Mouse (Mus musculus): ENCODE results near the gene Vav2. TPM values are rescaled to one million over a fixed set of nuclear protein-coding genes. Genes with fewer than 3 reads are reported as not detected.

Vav2 gene
- polyA plus RNA-seq, 1 experiment from 2014 or later = 17.3 TPM

- ATAC-seq (ENCODE audit: insufficient read depth, low FRiP score, low TSS enrichment) (no peak), DNase-seq (ENCODE audit: low spot score) (no peak)
- Histone ChIP-seq H3K4me3 (ENCODE audit: low read depth, low read length) (no peak overlapping the region), H3K36me3 (ENCODE audit: control insufficient read depth, insufficient read depth, low read length) (peaks cover 7% of the 10 kb centered on the region), H3K9ac (ENCODE audit: low read length) (no peak overlapping the region), H3K27ac (ENCODE audit: low read depth, low read length) (no peak overlapping the region), H3K4me1 (ENCODE audit: control insufficient read depth, insufficient read depth, low read length) (peaks cover 26% of the 10 kb centered on the region), H3K9me3 (ENCODE audit: control insufficient read depth, low read length) (no peaks in the 10 kb centered on the region), H3K27me3 (ENCODE audit: control insufficient read depth, insufficient read depth, low read length) (no peaks in the 10 kb centered on the region), H3K4me2 (ENCODE audit: low read depth) (no peak overlapping the region)
- 84% methylated on average over 4 of the region's 4 CpGs for WGBS
Observed at GRCm38 (mm10) chr2:27469292-27469990, 42.6 kb upstream of the Vav2 start.

- ATAC-seq (ENCODE audit: insufficient read depth, low FRiP score, low TSS enrichment) (no peak), DNase-seq (ENCODE audit: low spot score) (no peak)
- Histone ChIP-seq H3K27ac (ENCODE audit: low read depth, low read length) (no peak overlapping the region), H3K9ac (ENCODE audit: low read length) (no peak overlapping the region), H3K36me3 (ENCODE audit: control insufficient read depth, insufficient read depth, low read length) (peaks cover 50% of the 10 kb centered on the region), H3K4me1 (ENCODE audit: control insufficient read depth, insufficient read depth, low read length) (no peaks in the 10 kb centered on the region), H3K4me2 (ENCODE audit: low read depth) (no peak overlapping the region), H3K9me3 (ENCODE audit: control insufficient read depth, low read length) (no peaks in the 10 kb centered on the region), H3K27me3 (ENCODE audit: control insufficient read depth, insufficient read depth, low read length) (no peaks in the 10 kb centered on the region), H3K4me3 (ENCODE audit: low read depth, low read length) (no peak overlapping the region)
- WGBS = 95% methylated on average over 4 of the region's 4 CpGs
Observed at GRCm38 (mm10) chr2:27462901-27463300, 36.1 kb upstream of the Vav2 start.

- no peak for DNase-seq (ENCODE audit: low spot score)
- H3K4me2 ChIP-seq (ENCODE audit: low read depth) = no peak overlapping the region
- no peak overlapping the region for H3K27ac ChIP-seq (ENCODE audit: low read depth, low read length)
- no peak for ATAC-seq (ENCODE audit: insufficient read depth, low FRiP score, low TSS enrichment)
- H3K9me3 ChIP-seq (ENCODE audit: control insufficient read depth, low read length) = no peaks in the 10 kb centered on the region
- peaks cover 58% of the 10 kb centered on the region for H3K36me3 ChIP-seq (ENCODE audit: control insufficient read depth, insufficient read depth, low read length)
- no peaks in the 10 kb centered on the region for H3K27me3 ChIP-seq (ENCODE audit: control insufficient read depth, insufficient read depth, low read length)
- 90% methylated on average over 4 of the region's 4 CpGs for whole genome bisulfite sequencing
- no peaks in the 10 kb centered on the region for H3K4me1 ChIP-seq (ENCODE audit: control insufficient read depth, insufficient read depth, low read length)
- H3K4me3 ChIP-seq (ENCODE audit: low read depth, low read length) = no peak overlapping the region
- no peak overlapping the region for H3K9ac ChIP-seq (ENCODE audit: low read length)
Observed at GRCm38 (mm10) chr2:27461881-27462660, 35.2 kb upstream of the Vav2 start.

- H3K27ac ChIP-seq (ENCODE audit: low read depth, low read length) = no peak overlapping the region
- peaks cover 62% of the 10 kb centered on the region for H3K36me3 ChIP-seq (ENCODE audit: control insufficient read depth, insufficient read depth, low read length)
- no peak for DNase-seq (ENCODE audit: low spot score)
- no peak overlapping the region for H3K4me2 ChIP-seq (ENCODE audit: low read depth)
- H3K9me3 ChIP-seq (ENCODE audit: control insufficient read depth, low read length) = no peaks in the 10 kb centered on the region
- no peak for ATAC-seq (ENCODE audit: insufficient read depth, low FRiP score, low TSS enrichment)
- no peaks in the 10 kb centered on the region for H3K27me3 ChIP-seq (ENCODE audit: control insufficient read depth, insufficient read depth, low read length)
- H3K4me1 ChIP-seq (ENCODE audit: control insufficient read depth, insufficient read depth, low read length) = no peaks in the 10 kb centered on the region
- H3K9ac ChIP-seq (ENCODE audit: low read length) = no peak overlapping the region
- 74% methylated on average over 9 of the region's 9 CpGs for WGBS
- H3K4me3 ChIP-seq (ENCODE audit: low read depth, low read length) = no peak overlapping the region
Observed at GRCm38 (mm10) chr2:27460651-27461050, 33.8 kb upstream of the Vav2 start.

- 88% methylated on average over 5 of the region's 5 CpGs for WGBS
- DNase-seq (ENCODE audit: low spot score) = no peak
Observed at GRCm38 (mm10) chr2:27460163-27460562, 33.3 kb upstream of the Vav2 start.

GRCm38 (mm10) chr2:27459735-27460134, 32.9 kb upstream of the Vav2 start:
- H3K36me3 ChIP-seq (ENCODE audit: control insufficient read depth, insufficient read depth, low read length) = peaks cover 65% of the 10 kb centered on the region
- 82% methylated on average over 7 of the region's 7 CpGs for WGBS

More at GRCm38 (mm10) chr2:27460163-27460562, 33.3 kb upstream of the Vav2 start:
- H3K27me3 ChIP-seq (ENCODE audit: control insufficient read depth, insufficient read depth, low read length) = no peaks in the 10 kb centered on the region
- H3K27ac ChIP-seq (ENCODE audit: low read depth, low read length) = no peak overlapping the region
- H3K36me3 ChIP-seq (ENCODE audit: control insufficient read depth, insufficient read depth, low read length) = peaks cover 62% of the 10 kb centered on the region
- no peak overlapping the region for H3K9ac ChIP-seq (ENCODE audit: low read length)
- no peaks in the 10 kb centered on the region for H3K9me3 ChIP-seq (ENCODE audit: control insufficient read depth, low read length)
- H3K4me1 ChIP-seq (ENCODE audit: control insufficient read depth, insufficient read depth, low read length) = no peaks in the 10 kb centered on the region
- ATAC-seq (ENCODE audit: insufficient read depth, low FRiP score, low TSS enrichment) = no peak
- no peak overlapping the region for H3K4me2 ChIP-seq (ENCODE audit: low read depth)
- H3K4me3 ChIP-seq (ENCODE audit: low read depth, low read length) = no peak overlapping the region

GRCm38 (mm10) chr2:27450226-27450625, 23.4 kb upstream of the Vav2 start:
- Histone ChIP-seq H3K27ac (ENCODE audit: low read depth, low read length) (no peak overlapping the region), H3K27me3 (ENCODE audit: control insufficient read depth, insufficient read depth, low read length) (no peaks in the 10 kb centered on the region), H3K4me1 (ENCODE audit: control insufficient read depth, insufficient read depth, low read length) (no peaks in the 10 kb centered on the region), H3K4me2 (ENCODE audit: low read depth) (no peak overlapping the region), H3K4me3 (ENCODE audit: low read depth, low read length) (no peak overlapping the region), H3K36me3 (ENCODE audit: control insufficient read depth, insufficient read depth, low read length) (peaks cover 49% of the 10 kb centered on the region), H3K9ac (ENCODE audit: low read length) (no peak overlapping the region), H3K9me3 (ENCODE audit: control insufficient read depth, low read length) (no peaks in the 10 kb centered on the region)
- no peak for DNase-seq (ENCODE audit: low spot score)
- no peak for ATAC-seq (ENCODE audit: insufficient read depth, low FRiP score, low TSS enrichment)
- 90% methylated on average over 14 of the region's 14 CpGs for WGBS

More at GRCm38 (mm10) chr2:27459735-27460134, 32.9 kb upstream of the Vav2 start:
- H3K4me2 ChIP-seq (ENCODE audit: low read depth) = no peak overlapping the region
- H3K4me1 ChIP-seq (ENCODE audit: control insufficient read depth, insufficient read depth, low read length) = no peaks in the 10 kb centered on the region
- ATAC-seq (ENCODE audit: insufficient read depth, low FRiP score, low TSS enrichment) = no peak
- H3K9me3 ChIP-seq (ENCODE audit: control insufficient read depth, low read length) = no peaks in the 10 kb centered on the region
- no peaks in the 10 kb centered on the region for H3K27me3 ChIP-seq (ENCODE audit: control insufficient read depth, insufficient read depth, low read length)
- H3K4me3 ChIP-seq (ENCODE audit: low read depth, low read length) = no peak overlapping the region
- no peak overlapping the region for H3K9ac ChIP-seq (ENCODE audit: low read length)
- H3K27ac ChIP-seq (ENCODE audit: low read depth, low read length) = no peak overlapping the region
- DNase-seq (ENCODE audit: low spot score) = no peak

GRCm38 (mm10) chr2:27447782-27448181, 20.9 kb upstream of the Vav2 start:
- H3K9ac ChIP-seq (ENCODE audit: low read length) = no peak overlapping the region
- no peak for ATAC-seq (ENCODE audit: insufficient read depth, low FRiP score, low TSS enrichment)
- H3K9me3 ChIP-seq (ENCODE audit: control insufficient read depth, low read length) = no peaks in the 10 kb centered on the region
- no peak for DNase-seq (ENCODE audit: low spot score)
- no peak overlapping the region for H3K27ac ChIP-seq (ENCODE audit: low read depth, low read length)
- H3K4me1 ChIP-seq (ENCODE audit: control insufficient read depth, insufficient read depth, low read length) = peaks cover 5% of the 10 kb centered on the region
- H3K36me3 ChIP-seq (ENCODE audit: control insufficient read depth, insufficient read depth, low read length) = peaks cover 33% of the 10 kb centered on the region
- WGBS = 93% methylated on average over 5 of the region's 5 CpGs
- H3K4me3 ChIP-seq (ENCODE audit: low read depth, low read length) = no peak overlapping the region
- H3K27me3 ChIP-seq (ENCODE audit: control insufficient read depth, insufficient read depth, low read length) = no peaks in the 10 kb centered on the region
- H3K4me2 ChIP-seq (ENCODE audit: low read depth) = no peak overlapping the region

GRCm38 (mm10) chr2:27446812-27447211, 20.0 kb upstream of the Vav2 start:
- H3K4me2 ChIP-seq (ENCODE audit: low read depth) = no peak overlapping the region
- H3K4me3 ChIP-seq (ENCODE audit: low read depth, low read length) = no peak overlapping the region
- DNase-seq (ENCODE audit: low spot score) (no peak), ATAC-seq (ENCODE audit: insufficient read depth, low FRiP score, low TSS enrichment) (no peak)
- no peaks in the 10 kb centered on the region for H3K9me3 ChIP-seq (ENCODE audit: control insufficient read depth, low read length)
- no peaks in the 10 kb centered on the region for H3K27me3 ChIP-seq (ENCODE audit: control insufficient read depth, insufficient read depth, low read length)
- H3K27ac ChIP-seq (ENCODE audit: low read depth, low read length) = no peak overlapping the region
- peaks cover 6% of the 10 kb centered on the region for H3K4me1 ChIP-seq (ENCODE audit: control insufficient read depth, insufficient read depth, low read length)
- peaks cover 26% of the 10 kb centered on the region for H3K36me3 ChIP-seq (ENCODE audit: control insufficient read depth, insufficient read depth, low read length)
- no peak overlapping the region for H3K9ac ChIP-seq (ENCODE audit: low read length)
- 96% methylated on average over 8 of the region's 8 CpGs for WGBS

Measured in neural tube, embryonic 11.5 days (tissue).